Mouse (Mus musculus): ENCODE results near the gene Lrrfip1. TPM values are rescaled to one million over a fixed set of nuclear protein-coding genes. Genes with fewer than 3 reads are reported as not detected.

Lrrfip1 gene
- polyA plus RNA-seq, 1 experiment from 2014 or later: 58.6 TPM

DNA sequence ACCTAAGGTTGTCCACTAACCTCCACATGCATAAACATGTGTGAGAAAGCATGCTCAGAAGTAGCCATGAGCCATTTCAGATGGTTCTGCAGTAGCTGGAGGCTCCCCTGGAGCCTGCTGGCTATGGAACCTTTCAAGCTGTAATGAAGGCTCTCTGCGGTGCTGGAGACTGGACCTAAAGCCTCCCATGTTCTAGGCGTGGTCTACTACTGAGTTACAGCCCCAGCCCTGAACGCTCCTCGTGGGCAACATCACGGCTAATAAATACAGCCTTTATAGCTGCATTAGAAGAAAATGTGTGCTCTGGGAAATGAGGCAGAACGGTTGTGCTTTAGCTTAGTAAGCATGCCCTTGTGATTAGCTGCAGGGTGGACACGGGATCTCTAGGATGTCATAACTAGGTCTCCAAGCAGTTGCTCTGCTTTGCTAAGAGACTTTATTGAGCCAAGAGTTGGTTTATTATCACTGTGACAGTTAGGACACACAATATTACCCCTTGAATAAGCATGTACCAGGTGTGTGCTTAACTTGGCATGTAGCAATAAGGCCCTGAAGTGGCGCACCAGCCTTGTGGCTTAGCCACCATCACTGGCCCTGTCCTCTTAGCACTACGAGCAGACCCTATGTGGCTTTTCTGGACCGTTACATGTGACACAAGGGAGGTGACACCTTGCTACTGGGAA, 81.3 kb downstream of the Lrrfip1 start:
- peaks cover 14% of the 10 kb centered on the region for H3K4me1 ChIP-seq (ENCODE audit: control insufficient read depth, insufficient read depth, low read length)
- H3K36me3 ChIP-seq (ENCODE audit: control insufficient read depth, insufficient read depth, low read length): no peaks in the 10 kb centered on the region
- H3K9me3 ChIP-seq (ENCODE audit: control insufficient read depth, low read length): no peaks in the 10 kb centered on the region
- no peak overlapping the region for H3K27ac ChIP-seq (replicated peaks; ENCODE audit: low read depth, low read length)
- DNase-seq (ENCODE audit: low spot score) (no peak), ATAC-seq (ENCODE audit: low read depth) (no peak)
- H3K9ac ChIP-seq (ENCODE audit: low read depth, low read length): no peak overlapping the region
- H3K4me2 ChIP-seq (ENCODE audit: low read depth, low read length): no peak overlapping the region
- no peaks in the 10 kb centered on the region for H3K27me3 ChIP-seq (replicated peaks; ENCODE audit: control insufficient read depth, insufficient read depth, low read length)
- WGBS: 80% methylated on average over 10 of the region's 10 CpGs
- no peak overlapping the region for H3K4me3 ChIP-seq (ENCODE audit: low read depth, low read length)

DNA sequence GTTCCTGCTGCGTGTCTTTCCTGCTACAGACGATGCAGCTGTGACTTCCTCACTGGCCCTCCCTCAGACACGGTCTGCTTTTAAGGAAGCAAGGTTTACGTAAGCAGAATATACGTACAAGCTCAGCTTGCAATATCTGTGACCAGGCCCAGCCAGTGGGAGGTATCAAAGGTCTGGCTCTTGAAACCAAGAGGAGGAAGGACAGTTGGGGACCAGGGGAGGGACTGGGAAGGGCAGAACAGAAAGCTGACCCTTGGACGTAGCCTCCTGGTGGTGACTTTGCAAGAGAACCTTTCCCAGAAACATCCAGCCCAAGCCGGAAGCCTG, 81.8 kb downstream of the Lrrfip1 start:
- H3K9me3 ChIP-seq (ENCODE audit: control insufficient read depth, low read length): no peaks in the 10 kb centered on the region
- WGBS: 78% methylated on average over 7 of the region's 7 CpGs
- H3K36me3 ChIP-seq (ENCODE audit: control insufficient read depth, insufficient read depth, low read length): no peaks in the 10 kb centered on the region
- DNase-seq (ENCODE audit: low spot score) (peak; percentile 19), ATAC-seq (ENCODE audit: low read depth) (no peak)
- no peak overlapping the region for H3K9ac ChIP-seq (ENCODE audit: low read depth, low read length)
- peaks cover 14% of the 10 kb centered on the region for H3K4me1 ChIP-seq (ENCODE audit: control insufficient read depth, insufficient read depth, low read length)
- H3K27me3 ChIP-seq (replicated peaks; ENCODE audit: control insufficient read depth, insufficient read depth, low read length): no peaks in the 10 kb centered on the region
- H3K27ac ChIP-seq (replicated peaks; ENCODE audit: low read depth, low read length): no peak overlapping the region
- H3K4me3 ChIP-seq (ENCODE audit: low read depth, low read length): no peak overlapping the region
- no peak overlapping the region for H3K4me2 ChIP-seq (ENCODE audit: low read depth, low read length)

DNA sequence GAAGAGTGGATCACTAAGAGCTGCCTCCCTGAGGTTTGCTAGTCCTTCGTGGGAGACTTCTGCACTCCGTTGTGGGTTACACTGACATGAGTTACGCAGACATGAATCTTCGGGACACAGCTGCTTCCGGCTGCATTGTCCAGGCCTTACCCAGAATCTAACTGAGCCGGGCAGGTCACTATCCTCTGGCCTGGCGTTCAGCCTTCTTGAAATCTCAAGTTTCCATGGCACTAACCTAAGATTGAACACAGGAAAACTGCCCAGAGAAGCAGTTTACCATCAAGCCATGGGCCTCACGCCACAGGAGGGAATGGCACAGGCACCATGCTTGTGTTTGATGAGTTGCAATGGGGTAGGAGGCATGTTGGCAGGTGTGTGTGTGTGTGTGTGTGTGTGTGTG, 85.8 kb downstream of the Lrrfip1 start:
- 89% methylated on average over 8 of the region's 8 CpGs for WGBS
- Histone ChIP-seq H3K9ac (ENCODE audit: low read depth, low read length) (no peak overlapping the region), H3K9me3 (ENCODE audit: control insufficient read depth, low read length) (no peaks in the 10 kb centered on the region), H3K27ac (replicated peaks; ENCODE audit: low read depth, low read length) (no peak overlapping the region), H3K36me3 (ENCODE audit: control insufficient read depth, insufficient read depth, low read length) (no peaks in the 10 kb centered on the region), H3K4me2 (ENCODE audit: low read depth, low read length) (no peak overlapping the region), H3K4me3 (ENCODE audit: low read depth, low read length) (no peak overlapping the region), H3K27me3 (replicated peaks; ENCODE audit: control insufficient read depth, insufficient read depth, low read length) (no peaks in the 10 kb centered on the region), H3K4me1 (ENCODE audit: control insufficient read depth, insufficient read depth, low read length) (peaks cover 20% of the 10 kb centered on the region)
- ATAC-seq (ENCODE audit: low read depth) (no peak), DNase-seq (ENCODE audit: low spot score) (no peak)

DNA sequence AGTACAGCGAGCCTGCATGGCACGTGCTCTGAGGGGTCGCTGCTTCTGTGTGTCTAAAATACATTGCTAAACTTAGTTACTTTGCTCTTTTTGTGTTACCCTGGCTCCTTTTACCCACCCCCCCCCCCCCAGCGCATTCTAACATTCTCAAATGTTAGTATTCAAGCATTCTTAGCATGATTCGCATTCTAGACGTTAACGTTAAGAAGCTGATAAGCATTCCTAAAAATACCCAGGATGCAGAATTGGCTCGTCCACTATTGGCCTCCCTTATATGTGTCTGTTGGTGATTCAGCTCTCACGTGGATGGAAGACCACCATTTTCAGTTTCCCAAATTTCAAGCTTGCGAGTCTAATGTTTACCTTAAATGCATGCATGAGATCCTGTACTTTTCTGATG, 86.5 kb downstream of the Lrrfip1 start:
- Histone ChIP-seq H3K4me2 (ENCODE audit: low read depth, low read length) (no peak overlapping the region), H3K4me3 (ENCODE audit: low read depth, low read length) (no peak overlapping the region), H3K4me1 (ENCODE audit: control insufficient read depth, insufficient read depth, low read length) (peaks cover 20% of the 10 kb centered on the region), H3K36me3 (ENCODE audit: control insufficient read depth, insufficient read depth, low read length) (no peaks in the 10 kb centered on the region), H3K27me3 (replicated peaks; ENCODE audit: control insufficient read depth, insufficient read depth, low read length) (no peaks in the 10 kb centered on the region), H3K9me3 (ENCODE audit: control insufficient read depth, low read length) (no peaks in the 10 kb centered on the region), H3K27ac (replicated peaks; ENCODE audit: low read depth, low read length) (peak overlapping the region; percentile 42), H3K9ac (ENCODE audit: low read depth, low read length) (no peak overlapping the region)
- DNase-seq (ENCODE audit: low spot score) (no peak), ATAC-seq (ENCODE audit: low read depth) (no peak)
- 64% methylated on average over 10 of the region's 10 CpGs for WGBS

DNA sequence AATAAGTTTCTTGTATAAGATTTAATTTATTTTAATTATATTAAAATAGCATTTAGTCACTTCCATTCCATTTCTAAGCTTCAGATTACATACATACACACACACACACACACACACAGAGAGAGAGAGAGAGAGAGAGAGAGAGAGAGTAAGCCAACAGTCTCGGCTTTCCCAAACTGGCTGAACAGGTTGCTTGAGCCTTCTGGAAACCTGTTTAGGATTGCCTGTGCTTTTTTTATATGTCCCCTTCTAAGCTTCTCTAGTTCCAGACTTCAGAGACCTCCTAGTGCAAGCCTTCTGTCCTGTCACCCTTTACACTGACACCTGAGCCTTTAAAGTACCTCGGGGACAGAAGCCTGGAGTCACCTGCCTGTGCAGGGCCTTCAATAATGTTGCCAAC, 87.1 kb downstream of the Lrrfip1 start:
- DNase-seq (ENCODE audit: low spot score) (peak; percentile 87), ATAC-seq (ENCODE audit: low read depth) (peak; percentile 74; the same call in 1 of the 2 replicates)
- no peaks in the 10 kb centered on the region for H3K9me3 ChIP-seq (ENCODE audit: control insufficient read depth, low read length)
- H3K36me3 ChIP-seq (ENCODE audit: control insufficient read depth, insufficient read depth, low read length): no peaks in the 10 kb centered on the region
- peaks cover 20% of the 10 kb centered on the region for H3K4me1 ChIP-seq (ENCODE audit: control insufficient read depth, insufficient read depth, low read length)
- H3K4me2 ChIP-seq (ENCODE audit: low read depth, low read length): no peak overlapping the region; the same call in 1 of the 2 replicates
- 36% methylated on average over 2 of the region's 2 CpGs for WGBS
- H3K9ac ChIP-seq (ENCODE audit: low read depth, low read length): no peak overlapping the region
- H3K27ac ChIP-seq (replicated peaks; ENCODE audit: low read depth, low read length): peak overlapping the region; percentile 70
- H3K4me3 ChIP-seq (ENCODE audit: low read depth, low read length): no peak overlapping the region
- no peaks in the 10 kb centered on the region for H3K27me3 ChIP-seq (replicated peaks; ENCODE audit: control insufficient read depth, insufficient read depth, low read length)

DNA sequence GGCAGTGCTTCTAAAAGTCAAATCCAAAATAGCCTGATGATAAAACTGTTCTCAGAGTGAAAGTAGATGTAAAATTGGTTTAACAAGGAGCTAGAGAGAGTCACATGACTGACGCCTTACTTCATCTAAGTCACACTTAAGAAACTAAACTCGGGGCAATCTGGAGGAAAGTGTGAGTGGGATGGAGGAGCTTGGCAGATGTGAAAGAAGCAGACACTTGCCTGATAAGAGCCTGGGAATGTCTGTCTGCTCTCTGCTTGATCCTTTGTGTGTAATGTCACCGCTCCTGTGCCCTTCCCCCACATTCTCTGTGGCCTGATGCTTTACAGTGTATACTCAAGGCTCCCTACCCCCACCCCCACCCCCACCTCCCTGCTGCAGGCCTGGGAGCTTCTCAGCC, 87.8 kb downstream of the Lrrfip1 start:
- no peaks in the 10 kb centered on the region for H3K27me3 ChIP-seq (replicated peaks; ENCODE audit: control insufficient read depth, insufficient read depth, low read length)

DNA sequence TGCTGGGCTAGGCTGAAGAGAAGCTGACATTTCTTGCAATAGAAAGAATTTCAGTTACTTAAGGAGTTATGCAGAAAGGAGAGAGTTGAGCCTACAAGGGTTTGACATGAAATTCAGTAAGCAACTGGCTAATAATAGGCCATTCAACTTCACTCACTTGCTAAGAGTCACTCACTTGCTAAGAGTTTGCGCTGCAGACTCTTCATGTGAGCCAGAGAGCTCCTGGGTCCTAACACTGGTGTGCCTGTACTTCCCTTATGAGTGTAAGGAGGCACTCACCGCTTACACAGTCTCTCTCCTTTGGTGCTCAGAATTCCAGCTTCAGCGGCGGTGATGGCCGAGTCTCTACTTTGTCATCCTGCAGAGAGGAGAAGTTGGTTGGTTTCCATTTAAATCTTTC, 88.2 kb downstream of the Lrrfip1 start:
- DNase-seq (ENCODE audit: low spot score): no peak
- Histone ChIP-seq H3K27me3 (replicated peaks; ENCODE audit: control insufficient read depth, insufficient read depth, low read length) (no peaks in the 10 kb centered on the region), H3K4me3 (ENCODE audit: low read depth, low read length) (no peak overlapping the region), H3K9ac (ENCODE audit: low read depth, low read length) (no peak overlapping the region), H3K27ac (replicated peaks; ENCODE audit: low read depth, low read length) (peak overlapping the region; percentile 6; the same call in 1 of the 2 replicates), H3K4me1 (ENCODE audit: control insufficient read depth, insufficient read depth, low read length) (peaks cover 20% of the 10 kb centered on the region), H3K36me3 (ENCODE audit: control insufficient read depth, insufficient read depth, low read length) (no peaks in the 10 kb centered on the region), H3K4me2 (ENCODE audit: low read depth, low read length) (no peak overlapping the region), H3K9me3 (ENCODE audit: control insufficient read depth, low read length) (no peaks in the 10 kb centered on the region)
- WGBS: 71% methylated on average over 5 of the region's 5 CpGs
- ATAC-seq (ENCODE audit: low read depth): no peak

More for the DNA sequence above, 87.8 kb downstream of the Lrrfip1 start:
- Histone ChIP-seq H3K4me3 (ENCODE audit: low read depth, low read length) (no peak overlapping the region), H3K27ac (replicated peaks; ENCODE audit: low read depth, low read length) (peak overlapping the region; percentile 70; the same call in 1 of the 2 replicates), H3K4me2 (ENCODE audit: low read depth, low read length) (no peak overlapping the region), H3K9me3 (ENCODE audit: control insufficient read depth, low read length) (no peaks in the 10 kb centered on the region), H3K36me3 (ENCODE audit: control insufficient read depth, insufficient read depth, low read length) (no peaks in the 10 kb centered on the region), H3K4me1 (ENCODE audit: control insufficient read depth, insufficient read depth, low read length) (peaks cover 20% of the 10 kb centered on the region), H3K9ac (ENCODE audit: low read depth, low read length) (no peak overlapping the region)
- DNase-seq (ENCODE audit: low spot score) (no peak), ATAC-seq (ENCODE audit: low read depth) (no peak)
- 35% methylated on average over 3 of the region's 3 CpGs for WGBS

DNA sequence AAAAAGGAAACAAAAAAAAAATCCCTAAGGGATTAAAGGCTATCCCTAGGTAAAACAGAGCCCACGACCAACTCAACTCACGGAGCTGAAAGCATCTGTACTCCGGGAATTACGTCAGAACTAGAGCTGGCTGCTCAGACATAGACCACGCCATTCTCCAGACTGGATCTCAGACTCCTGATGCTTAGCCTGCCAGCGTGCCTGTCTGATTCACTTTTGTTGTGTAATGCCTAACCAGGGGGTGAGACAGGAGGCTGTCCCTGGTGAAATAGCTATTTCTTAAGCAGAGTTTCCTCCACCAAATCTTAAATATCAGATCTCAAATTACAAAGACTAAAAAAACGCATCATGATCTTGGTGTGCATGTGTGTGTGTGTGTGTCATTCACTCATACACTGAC, 89.5 kb downstream of the Lrrfip1 start:
- peaks cover 20% of the 10 kb centered on the region for H3K4me1 ChIP-seq (ENCODE audit: control insufficient read depth, insufficient read depth, low read length)
- WGBS: 67% methylated on average over 7 of the region's 7 CpGs
- H3K4me3 ChIP-seq (ENCODE audit: low read depth, low read length): no peak overlapping the region
- no peaks in the 10 kb centered on the region for H3K9me3 ChIP-seq (ENCODE audit: control insufficient read depth, low read length)
- H3K36me3 ChIP-seq (ENCODE audit: control insufficient read depth, insufficient read depth, low read length): no peaks in the 10 kb centered on the region
- 0 out of 2 replicates have a peak overlapping the region, but pooled peaks have one; percentile 56 for H3K27ac ChIP-seq (replicated peaks; ENCODE audit: low read depth, low read length)
- no peak overlapping the region for H3K4me2 ChIP-seq (ENCODE audit: low read depth, low read length)
- DNase-seq (ENCODE audit: low spot score): peak; percentile 42
- H3K9ac ChIP-seq (ENCODE audit: low read depth, low read length): no peak overlapping the region
- ATAC-seq (ENCODE audit: low read depth): no peak; the same call in 1 of the 2 replicates
- no peaks in the 10 kb centered on the region for H3K27me3 ChIP-seq (replicated peaks; ENCODE audit: control insufficient read depth, insufficient read depth, low read length)

DNA sequence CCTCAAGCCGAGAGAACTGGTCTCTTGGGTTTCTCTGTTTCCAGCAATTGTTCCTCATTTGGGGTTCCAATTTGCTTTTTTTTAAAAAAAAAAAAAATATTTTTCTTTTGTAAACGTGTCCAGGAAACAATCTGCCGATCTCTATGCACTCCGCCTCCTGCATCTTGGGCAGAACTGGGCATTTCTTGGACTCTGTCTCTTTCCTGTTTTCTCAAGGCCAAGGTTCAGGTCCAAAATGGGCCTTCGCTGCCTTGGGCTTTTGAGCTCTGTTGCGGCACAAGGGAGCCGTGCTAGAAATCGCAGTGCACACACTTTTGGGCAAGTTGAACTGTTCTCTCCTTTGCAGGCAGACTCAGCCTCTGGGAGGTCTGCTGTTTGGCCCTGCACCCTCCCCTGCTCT, 90.4 kb downstream of the Lrrfip1 start:
- H3K9me3 ChIP-seq (ENCODE audit: control insufficient read depth, low read length): no peaks in the 10 kb centered on the region
- WGBS: 72% methylated on average over 8 of the region's 8 CpGs
- H3K4me3 ChIP-seq (ENCODE audit: low read depth, low read length): no peak overlapping the region
- no peak for ATAC-seq (ENCODE audit: low read depth)
- H3K27me3 ChIP-seq (replicated peaks; ENCODE audit: control insufficient read depth, insufficient read depth, low read length): no peaks in the 10 kb centered on the region
- no peaks in the 10 kb centered on the region for H3K36me3 ChIP-seq (ENCODE audit: control insufficient read depth, insufficient read depth, low read length)
- peaks cover 20% of the 10 kb centered on the region for H3K4me1 ChIP-seq (ENCODE audit: control insufficient read depth, insufficient read depth, low read length)
- H3K4me2 ChIP-seq (ENCODE audit: low read depth, low read length): no peak overlapping the region
- H3K9ac ChIP-seq (ENCODE audit: low read depth, low read length): no peak overlapping the region
- DNase-seq (ENCODE audit: low spot score): no peak
- peak overlapping the region; percentile 40; the same call in 1 of the 2 replicates for H3K27ac ChIP-seq (replicated peaks; ENCODE audit: low read depth, low read length)
